Mouse (Mus musculus): ENCODE measurements around the gene Anp32e.

GRCm38 (mm10) chr3:95902643-95903042 is 26.4 kb upstream of the Anp32e start:
- no peak for TF ChIP-seq MAX (IDR thresholded peaks at IDR 0.05; ENCODE audit: low read depth)
- no peak for TF ChIP-seq USF1 (IDR thresholded peaks at IDR 0.05; ENCODE audit: low read depth)
- no peak for TF ChIP-seq REST (IDR thresholded peaks at IDR 0.05; ENCODE audit: insufficient read depth, insufficient read length)
- TF ChIP-seq POLR2A (IDR thresholded peaks at IDR 0.05; ENCODE audit: insufficient read length, low read depth), result no peak
- no peak for TF ChIP-seq E2F4 (IDR thresholded peaks at IDR 0.05; ENCODE audit: insufficient read depth)
- TF ChIP-seq SRF (IDR thresholded peaks at IDR 0.05; ENCODE audit: control insufficient read depth, insufficient read length, low read depth), result no peak
- TF ChIP-seq CEBPB (IDR thresholded peaks at IDR 0.05; ENCODE audit: insufficient read depth, poor library complexity, severe bottlenecking), result no peak
- no peak for TF ChIP-seq MYOG (IDR thresholded peaks at IDR 0.05; ENCODE audit: control insufficient read depth in 1 of 3, insufficient read depth in 1 of 3, insufficient read length in 2 of 3, low read depth in 2 of 3)
- no peak for TF ChIP-seq TCF12 (IDR thresholded peaks at IDR 0.05; ENCODE audit: insufficient read depth, poor library complexity, severe bottlenecking)

Measured in myocyte (in vitro differentiated cells).